Mouse (Mus musculus): ENCODE results near the gene Mcf2l.

GRCm38 (mm10) chr8:12984601-12985243, 111.1 kb downstream of the Mcf2l start:
- TF ChIP-seq GATA1 (IDR thresholded peaks at IDR 0.05; ENCODE audit: borderline replicate concordance, low read length) (no peak), FLI1 (IDR thresholded peaks at IDR 0.05; ENCODE audit: low read length) (no peak)

All from megakaryocyte, embryonic 14.5 days (primary cell).